Mouse (Mus musculus) heart, embryonic 14.5 days (tissue): ENCODE measurements around the gene Myrfl. TPM values are rescaled to one million over a fixed set of nuclear protein-coding genes. Genes with fewer than 3 reads are reported as not detected.

Experiments
- ATAC-seq: fragments of 200-750 bp; cut with Nextera tagmentation; 2 replicates; pipeline ENCODE4 v1.8.0; 2017; ENCODE audit warnings: low read depth, moderate TSS enrichment; ENCODE audit not compliant: insufficient number of reproducible peaks, insufficient read depth, low FRiP score
- H3K27ac ChIP-seq, 2 experiments: fragments of 200-500 bp in 1 of 2; fragments of 300-500 bp in 1 of 2; sonication (generic) in 1 of 2; replicated peaks in 1 of 2; 2 replicates each; pipeline ENCODE4 v1.5.1; 2012 to 2014; ENCODE audit warnings: low read depth in 2 of 2, low read length in 2 of 2, control low read depth in 1 of 2, mild to moderate bottlenecking in 1 of 2, mixed read lengths in 1 of 2; ENCODE audit not compliant: control insufficient read depth in 1 of 2, insufficient read depth in 1 of 2
- H3K27me3 ChIP-seq: fragments of 300-500 bp; sonication (generic); 2 replicates; pipeline ENCODE4 v1.6.1; 2014; ENCODE audit warnings: mild to moderate bottlenecking, low read length, control low read depth; ENCODE audit not compliant: control insufficient read depth, insufficient read depth
- H3K36me3 ChIP-seq: fragments of 300-500 bp; sonication (generic); 2 replicates; pipeline ENCODE4 v1.6.1; 2014; ENCODE audit warnings: mild to moderate bottlenecking, control low read depth, low read length, mixed read lengths; ENCODE audit not compliant: control insufficient read depth, insufficient read depth
- H3K4me1 ChIP-seq, 2 experiments: fragments of 200-500 bp in 1 of 2; fragments of 300-500 bp in 1 of 2; sonication (generic) in 1 of 2; 2 replicates each; pipeline ENCODE4 v1.6.1; 2012 to 2014; ENCODE audit warnings: low read length in 2 of 2, control low read depth in 1 of 2, mixed read lengths in 1 of 2; ENCODE audit not compliant: control insufficient read depth in 2 of 2, insufficient read depth in 2 of 2
- H3K4me2 ChIP-seq: fragments of 300-500 bp; sonication (generic); 2 replicates; pipeline ENCODE4 v1.6.1; 2014; ENCODE audit warnings: mild to moderate bottlenecking, low read length
- H3K4me3 ChIP-seq, 2 experiments: fragments of 200-500 bp in 1 of 2; fragments of 300-500 bp in 1 of 2; sonication (generic) in 1 of 2; 2 replicates each; pipeline ENCODE4 v1.5.1; 2012 to 2014; ENCODE audit warnings: low read length in 2 of 2, mild to moderate bottlenecking in 2 of 2, control low read depth in 1 of 2, low read depth in 1 of 2, moderate library complexity in 1 of 2; ENCODE audit not compliant: control insufficient read depth in 1 of 2, insufficient read depth in 1 of 2
- H3K9ac ChIP-seq: fragments of 300-500 bp; sonication (generic); 2 replicates; pipeline ENCODE4 v1.6.1; 2014; ENCODE audit warnings: mild to moderate bottlenecking, low read length
- H3K9me3 ChIP-seq: fragments of 300-500 bp; sonication (generic); 2 replicates; pipeline ENCODE4 v1.6.1; 2016; ENCODE audit warnings: low read length, control low read depth; ENCODE audit not compliant: control insufficient read depth
- WGBS: fragments of 180-500 bp; shearing (Covaris S2); extraction: QIAGEN DNeasy Blood & Tissue Kit; methylation state at CpG from one replicate; pipeline ENCODE4 v1.1.7; 2014; 5-methylcytosine and 5-hydroxymethylcytosine counted together
- polyA plus RNA-seq: library from polyadenylated mRNA; unstranded; fragments of >200 nt; fragmentation: Nextera tagmentation; extraction: Ambion mirVana; gene quantifications from 2 replicates; pipeline ENCODE4 v1.2.1, GENCODE M21; 2014

The Myrfl gene
- polyA plus RNA-seq, 1 experiment from 2014 or later = 0.26 TPM

- 86% methylated on average over 6 of the region's 6 CpGs for whole genome bisulfite sequencing
- no peak overlapping the region for H3K4me3 ChIP-seq
- ATAC-seq = no peak
Measured at GRCm38 (mm10) chr10:116741343-116741742, 155.4 kb downstream of the Myrfl start.

GRCm38 (mm10) chr10:116740073-116740472 is 156.6 kb downstream of the Myrfl start:
- Histone ChIP-seq H3K4me1 (peaks cover 12 to 14% of the 10 kb centered on the region in 2 experiments; a peak in 3 of 4 replicates), H3K27ac (peak overlapping the region; percentile 46 to 73), H3K36me3 (no peaks in the 10 kb centered on the region), H3K27me3 (no peaks in the 10 kb centered on the region), H3K4me3 (no peak overlapping the region), H3K9me3 (no peaks in the 10 kb centered on the region), H3K9ac (no peak overlapping the region), H3K4me2 (no peak overlapping the region)
- ATAC-seq = peak; percentile 18; the same call in 1 of the 2 replicates
- WGBS = 21% methylated on average over 7 of the region's 7 CpGs

More at GRCm38 (mm10) chr10:116741343-116741742, 155.4 kb downstream of the Myrfl start:
- H3K36me3 ChIP-seq = no peaks in the 10 kb centered on the region
- H3K27ac ChIP-seq = no peak overlapping the region
- no peak overlapping the region for H3K4me2 ChIP-seq
- no peak overlapping the region for H3K9ac ChIP-seq
- H3K9me3 ChIP-seq = no peaks in the 10 kb centered on the region
- H3K27me3 ChIP-seq = no peaks in the 10 kb centered on the region
- peaks cover 13 to 15% of the 10 kb centered on the region in 2 experiments for H3K4me1 ChIP-seq

- 93% methylated on average over 8 of the region's 8 CpGs for WGBS
- Histone ChIP-seq H3K4me3 (no peak overlapping the region), H3K27me3 (no peaks in the 10 kb centered on the region), H3K27ac (no peak overlapping the region), H3K9me3 (no peaks in the 10 kb centered on the region), H3K4me2 (no peak overlapping the region), H3K36me3 (no peaks in the 10 kb centered on the region), H3K9ac (no peak overlapping the region), H3K4me1 (peaks cover 12 to 16% of the 10 kb centered on the region in 2 experiments; a peak in 3 of 4 replicates)
- ATAC-seq = no peak
Measured at GRCm38 (mm10) chr10:116738533-116738932, 158.2 kb downstream of the Myrfl start.

- WGBS = 81% methylated on average over 8 of the region's 8 CpGs
- no peak overlapping the region for H3K4me3 ChIP-seq
- H3K9ac ChIP-seq = no peak overlapping the region
- 0 out of 2 replicates have a peak, but pooled peaks cover 2% of the 10 kb centered on the region for H3K27me3 ChIP-seq
- H3K36me3 ChIP-seq = no peaks in the 10 kb centered on the region
- no peaks in the 10 kb centered on the region for H3K9me3 ChIP-seq
- no peak overlapping the region for H3K27ac ChIP-seq
- ATAC-seq = peak; percentile 32; the same call in 1 of the 2 replicates
- H3K4me1 ChIP-seq = peaks cover 11 to 15% of the 10 kb centered on the region in 2 experiments; a peak in 3 of 4 replicates
- no peak overlapping the region for H3K4me2 ChIP-seq
Measured at GRCm38 (mm10) chr10:116735607-116736006, 161.1 kb downstream of the Myrfl start.

GRCm38 (mm10) chr10:116733651-116734050 is 163.1 kb downstream of the Myrfl start:
- no peak overlapping the region for H3K9ac ChIP-seq
- H3K4me1 ChIP-seq = peaks cover 5 to 8% of the 10 kb centered on the region in 2 experiments; a peak in 3 of 4 replicates
- no peaks in the 10 kb centered on the region for H3K9me3 ChIP-seq
- no peak overlapping the region for H3K4me2 ChIP-seq
- no peak for ATAC-seq
- H3K27ac ChIP-seq = no peak overlapping the region
- H3K4me3 ChIP-seq = no peak overlapping the region
- no peaks in the 10 kb centered on the region for H3K36me3 ChIP-seq
- H3K27me3 ChIP-seq = 0 out of 2 replicates have a peak, but pooled peaks cover 3% of the 10 kb centered on the region
- 43% methylated on average over 7 of the region's 7 CpGs for WGBS

- H3K9ac ChIP-seq = no peak overlapping the region
- H3K4me3 ChIP-seq = no peak overlapping the region
- peaks cover 9 to 20% of the 10 kb centered on the region in 2 experiments for H3K4me1 ChIP-seq
- no peak overlapping the region for H3K27ac ChIP-seq
- no peak overlapping the region for H3K4me2 ChIP-seq
- H3K9me3 ChIP-seq = peaks cover 4% of the 10 kb centered on the region; the same call in 1 of the 2 replicates
- no peaks in the 10 kb centered on the region for H3K36me3 ChIP-seq
- H3K27me3 ChIP-seq = 0 out of 2 replicates have a peak, but pooled peaks cover 3% of the 10 kb centered on the region
- ATAC-seq = no peak
- WGBS = 66% methylated on average over 10 of the region's 10 CpGs
Measured at GRCm38 (mm10) chr10:116730033-116730652, 166.6 kb downstream of the Myrfl start.

GRCm38 (mm10) chr10:116728860-116729259 is 167.9 kb downstream of the Myrfl start:
- no peak overlapping the region for H3K9ac ChIP-seq
- 0 out of 2 replicates have a peak, but pooled peaks have one; percentile 5 for ATAC-seq
- no peak overlapping the region for H3K4me3 ChIP-seq
- no peak overlapping the region for H3K27ac ChIP-seq
- no peaks in the 10 kb centered on the region for H3K36me3 ChIP-seq
- H3K9me3 ChIP-seq = peaks cover 4% of the 10 kb centered on the region; the same call in 1 of the 2 replicates
- 0 out of 2 replicates have a peak, but pooled peaks cover 3% of the 10 kb centered on the region for H3K27me3 ChIP-seq
- H3K4me1 ChIP-seq = peaks cover 9 to 20% of the 10 kb centered on the region in 2 experiments
- 76% methylated on average over 10 of the region's 10 CpGs for WGBS
- no peak overlapping the region for H3K4me2 ChIP-seq
